Mouse (Mus musculus): Measurements from ENCODE around the gene Zbed6. TPM values are rescaled to one million over a fixed set of nuclear protein-coding genes. Genes with fewer than 3 reads are reported as not detected.

The Zbed6 gene
- 31.6 TPM for polyA plus RNA-seq (2014; fragmentation: Illumina TruSeq; extraction: RNeasy Lipid Tissue Mini Kit (QIAGEN cat#74804); ENCODE audit: low read depth, low replicate concordance)

GRCm38 (mm10) chr1:133660466-133661202 is at the start of gene Zbed6:
TSS of gene Zbed6 (minus strand) at chr1:133660885.

DNA sequence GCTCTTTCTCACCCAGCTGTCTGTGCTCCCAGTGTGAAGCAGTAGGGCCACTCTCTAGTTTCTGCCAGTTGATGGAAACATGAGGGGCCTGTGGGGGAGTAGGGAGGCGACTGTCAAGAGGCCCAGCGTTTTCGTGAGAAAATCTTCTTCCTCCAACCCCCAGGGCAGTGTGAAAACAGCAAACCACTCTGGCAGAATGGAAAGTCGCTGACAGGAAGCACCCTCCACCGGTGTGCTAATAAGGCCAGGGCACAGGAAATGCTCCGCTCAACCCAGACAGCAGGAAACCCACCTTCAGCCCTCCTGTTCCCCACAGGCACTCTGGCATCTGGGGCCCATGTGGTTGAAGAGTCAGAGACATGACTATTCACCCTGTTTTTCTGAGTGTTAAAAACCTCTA is 29.2 kb upstream of the Zbed6 start, which contains the start of gene Lax1:
Gene Lax1, minus strand, starts transcription at position 212 of the 400 bp plus-strand sequence.

DNA sequence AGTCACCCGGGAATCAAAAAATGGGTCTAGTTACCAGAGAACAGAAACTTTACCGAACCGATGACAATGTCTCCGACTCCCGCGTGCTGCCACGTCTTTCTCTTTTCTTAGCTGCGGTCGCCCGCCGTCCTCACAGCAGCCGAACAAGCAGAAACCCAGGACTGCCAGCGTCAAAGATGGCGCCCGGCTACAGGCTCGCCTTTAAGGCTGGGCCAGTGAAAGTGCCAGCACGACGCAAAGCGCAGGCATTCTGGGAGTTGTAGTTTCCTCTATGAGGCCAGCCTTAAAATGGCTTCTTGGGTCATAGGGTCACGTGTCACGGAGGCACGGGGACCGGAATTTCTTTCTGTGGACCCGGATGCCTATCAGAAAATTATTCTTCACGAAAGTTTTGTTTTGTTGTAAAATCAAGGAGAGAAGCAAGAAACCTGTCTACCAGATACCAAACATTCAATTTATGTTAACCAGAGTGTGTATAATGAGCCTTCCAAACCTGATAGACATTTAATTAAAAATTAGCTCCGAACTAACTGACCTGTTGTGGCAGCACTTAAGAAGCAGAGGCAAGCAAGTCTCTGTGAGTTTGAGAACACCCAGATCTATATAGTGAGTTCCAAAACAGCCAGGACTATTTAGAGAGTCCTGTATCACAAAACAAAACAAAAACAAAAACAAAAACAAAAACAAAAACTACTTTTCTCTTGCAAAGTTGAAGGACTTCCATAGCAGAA is 683 bp upstream of the Zbed6 start, which contains the start of gene Gm38394:
Gene Gm38394, minus strand, starts transcription at position 116 of the 731 bp plus-strand sequence.

DNA sequence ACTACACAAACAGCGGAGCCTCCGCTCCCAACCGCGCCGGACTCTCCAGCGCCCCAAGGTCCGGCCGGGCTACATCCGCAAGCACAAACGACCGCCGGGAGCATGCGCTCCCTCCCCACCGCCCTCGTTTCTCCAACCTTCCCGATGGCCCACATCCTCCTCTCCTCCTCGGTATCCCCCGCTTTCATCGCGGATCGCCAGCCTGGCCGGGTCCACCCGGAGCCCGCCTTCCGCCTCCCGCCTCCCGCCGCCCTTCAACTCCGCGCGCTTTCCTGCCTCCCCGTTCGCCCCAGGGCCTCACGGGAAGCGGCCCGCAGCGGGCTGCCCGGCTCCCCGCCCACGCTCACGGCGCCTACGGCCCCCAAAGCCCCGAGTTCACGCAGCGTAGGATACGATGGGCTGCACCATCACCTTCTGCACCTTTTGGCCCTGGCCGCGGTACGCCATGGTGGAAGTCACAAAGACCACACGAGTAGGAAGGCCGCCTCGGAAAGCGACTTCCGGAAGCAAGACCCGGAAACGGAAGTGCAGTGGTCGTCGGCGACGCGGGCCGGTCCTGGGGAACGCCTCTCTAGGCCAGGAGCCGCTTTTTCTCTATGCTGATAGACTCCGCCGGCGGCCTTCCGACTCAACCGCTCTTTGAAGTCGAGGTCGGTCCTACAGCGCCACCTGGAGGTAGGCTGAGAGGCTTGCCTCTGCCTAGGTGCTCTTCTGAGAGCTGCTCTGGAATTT is 50.7 kb downstream of the Zbed6 start, which contains the start of gene Snrpe:
Gene Snrpe, minus strand, starts transcription at position 521 of the 732 bp plus-strand sequence.

Other genes starting within 250 kb of the Zbed6 start
- 0.64 TPM for gene Sox13, start 236.5 kb downstream of the Zbed6 start, polyA plus RNA-seq (2014; fragmentation: Illumina TruSeq; extraction: RNeasy Lipid Tissue Mini Kit (QIAGEN cat#74804); ENCODE audit: low read depth, low replicate concordance)
- 364 TPM for gene Snrpe, start 50.6 kb downstream of the Zbed6 start, polyA plus RNA-seq (2014; fragmentation: Illumina TruSeq; extraction: RNeasy Lipid Tissue Mini Kit (QIAGEN cat#74804); ENCODE audit: low read depth, low replicate concordance)
- 34.1 TPM for gene Gm38394, start 433 bp upstream of the Zbed6 start, polyA plus RNA-seq (2014; fragmentation: Illumina TruSeq; extraction: RNeasy Lipid Tissue Mini Kit (QIAGEN cat#74804); ENCODE audit: low read depth, low replicate concordance)
- 0.47 TPM for gene Lax1, start 29.2 kb upstream of the Zbed6 start, polyA plus RNA-seq (2014; fragmentation: Illumina TruSeq; extraction: RNeasy Lipid Tissue Mini Kit (QIAGEN cat#74804); ENCODE audit: low read depth, low replicate concordance)
- gene Atp2b4, start 140.2 kb upstream of the Zbed6 start, polyA plus RNA-seq (2014; fragmentation: Illumina TruSeq; extraction: RNeasy Lipid Tissue Mini Kit (QIAGEN cat#74804); ENCODE audit: low read depth, low replicate concordance), result 22.5 TPM
- not detected for gene Optc, start 247.1 kb upstream of the Zbed6 start, polyA plus RNA-seq (2014; fragmentation: Illumina TruSeq; extraction: RNeasy Lipid Tissue Mini Kit (QIAGEN cat#74804); ENCODE audit: low read depth, low replicate concordance)

Measured in adrenal gland, adult 10 weeks (tissue).